Mouse (Mus musculus) cortical plate, adult 2 months (tissue): ENCODE results near the gene Baz2b.

Source experiments
- CTCF ChIP-seq: fragments of 200-500 bp; IDR thresholded peaks from 2 replicates; pipeline ENCODE4 v1.5.1; 2011; ENCODE audit warnings: mild to moderate bottlenecking, control low read depth, low read length; ENCODE audit not compliant: insufficient read depth; ENCODE audit errors: extremely low read depth
- POLR2A ChIP-seq: fragments of 200-500 bp; IDR thresholded peaks from 2 replicates; pipeline ENCODE4 v1.6.1; 2011; ENCODE audit warnings: mild to moderate bottlenecking, low read length, control low read depth; ENCODE audit not compliant: insufficient read depth; ENCODE audit errors: extremely low read depth

DNA sequence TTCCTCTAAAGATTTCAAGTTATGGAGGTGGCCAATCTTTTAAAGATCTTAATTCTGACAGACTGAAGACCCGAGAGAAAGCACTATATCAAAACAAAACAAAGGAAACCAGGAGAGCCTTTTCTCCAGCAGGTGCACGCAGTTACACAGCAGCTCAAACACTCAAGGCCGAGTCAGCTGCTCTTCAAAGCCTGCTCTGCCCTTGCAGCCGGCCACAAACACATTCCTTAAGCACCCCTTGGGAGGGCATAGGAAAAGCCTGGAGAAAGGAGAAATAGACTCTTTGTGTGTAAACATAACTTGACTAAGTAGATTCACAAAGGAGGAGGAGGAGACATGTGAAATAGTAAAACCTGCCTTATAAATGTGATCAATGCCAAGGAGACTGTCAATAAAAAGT is 153.6 kb downstream of the Baz2b start:
- TF ChIP-seq POLR2A (no peak), CTCF (no peak)
